Mouse (Mus musculus) layer of hippocampus, postnatal 36 days (tissue): ENCODE results near the gene Nxf3. TPM values are rescaled to one million over a fixed set of nuclear protein-coding genes. Genes with fewer than 3 reads are reported as not detected.

Experiments
- DNase-seq, 2 experiments: peaks; one replicate each; pipeline ENCODE4 v3.0.0; 2022
- total RNA-seq, 2 experiments: library from RNA; stranded (reverse); gene quantifications; 2 replicates each; pipeline ENCODE4 v1.2.3; 2021

The Nxf3 gene
- total RNA-seq = not detected

DNA sequence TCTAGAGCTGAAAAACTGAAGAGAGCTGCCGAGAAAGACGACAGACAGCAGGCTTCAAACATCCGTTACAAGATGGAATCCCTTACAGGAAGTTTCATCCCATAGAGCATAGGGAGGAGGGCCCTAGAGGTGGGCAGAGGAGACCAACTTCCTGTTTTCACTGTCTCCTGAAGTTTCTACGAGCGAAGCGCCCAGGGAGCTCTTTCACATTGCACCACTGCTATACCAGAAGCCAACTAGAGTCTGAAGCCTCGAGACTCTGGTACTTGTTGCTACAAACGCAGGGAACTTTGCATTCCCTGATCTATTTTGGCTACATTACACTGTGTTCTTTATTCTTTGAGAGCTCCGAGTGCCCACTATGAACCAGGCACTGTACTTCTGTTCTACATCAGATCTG lies at the start of gene Nxf3:
Nxf3 (minus strand) TSS at position 101 of the 400 bp plus-strand sequence.
- DNase-seq = no peak

GRCm38 (mm10) chrX:136127744-136128064 lies 42.6 kb upstream of the Nxf3 start:
- DNase-seq = peak; percentile 31 to 49

GRCm38 (mm10) chrX:136127038-136127743 lies 42.1 kb upstream of the Nxf3 start:
- DNase-seq = no peak

- DNase-seq = peak; percentile 65 to 73
Measured at GRCm38 (mm10) chrX:136115419-136115961, 30.4 kb upstream of the Nxf3 start.

DNA sequence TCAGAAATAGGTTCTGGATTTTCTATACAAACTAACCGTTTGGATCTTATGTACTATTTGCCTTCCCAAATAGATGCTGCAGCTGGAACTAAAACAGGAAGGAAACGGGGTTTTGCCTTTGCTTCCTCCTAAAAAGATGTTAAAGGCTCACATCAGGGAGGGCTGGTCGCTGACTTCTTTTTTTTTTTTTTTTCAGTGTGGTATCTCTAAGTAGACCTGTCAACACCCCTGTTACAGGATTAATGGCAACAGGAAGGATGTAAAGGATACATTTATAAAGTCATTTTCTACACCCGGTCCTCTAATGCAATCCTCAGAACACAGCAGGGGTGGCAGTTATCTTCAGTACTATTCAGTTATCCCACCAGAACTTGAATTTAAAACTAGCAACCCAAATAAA lies 30.0 kb upstream of the Nxf3 start:
- no peak for DNase-seq

DNA sequence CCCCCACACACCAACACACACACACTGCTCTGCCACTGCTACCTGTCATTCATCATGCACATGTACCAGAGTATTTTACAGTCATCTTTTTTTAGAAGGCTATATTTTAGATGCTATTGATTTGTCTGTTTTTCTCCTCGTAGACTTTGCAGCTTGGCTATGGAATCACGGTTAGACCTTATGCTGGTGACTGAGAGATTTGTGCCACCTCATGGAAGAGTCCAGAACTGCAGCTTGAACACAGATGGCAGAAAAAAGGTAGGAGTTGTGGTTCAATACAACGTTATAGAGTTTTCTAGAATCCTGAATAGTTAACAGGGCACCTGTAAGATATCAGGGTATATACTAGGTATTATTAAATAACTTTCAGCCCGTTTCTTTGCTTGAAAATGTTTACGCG lies 22.9 kb upstream of the Nxf3 start:
- DNase-seq = peak in 1 of 2 experiments; percentile 42

DNA sequence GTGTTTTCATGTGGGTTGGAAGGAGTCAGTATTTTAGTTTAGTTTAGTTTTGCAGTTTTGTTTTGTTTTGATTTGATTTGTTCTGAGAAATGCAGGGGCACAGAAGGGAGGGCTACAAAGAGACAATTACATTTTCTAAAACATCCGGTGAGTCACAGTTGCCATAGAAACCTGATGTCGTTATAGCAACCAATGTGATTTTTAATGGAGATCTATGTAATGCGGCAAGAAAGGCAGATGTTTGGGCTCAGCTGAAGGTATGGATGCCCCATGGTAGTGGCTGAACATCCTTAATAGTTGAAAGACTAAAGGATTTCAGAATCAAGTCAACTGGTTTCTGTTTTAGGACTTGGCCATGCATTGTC lies 19.7 kb upstream of the Nxf3 start:
- no peak for DNase-seq

DNA sequence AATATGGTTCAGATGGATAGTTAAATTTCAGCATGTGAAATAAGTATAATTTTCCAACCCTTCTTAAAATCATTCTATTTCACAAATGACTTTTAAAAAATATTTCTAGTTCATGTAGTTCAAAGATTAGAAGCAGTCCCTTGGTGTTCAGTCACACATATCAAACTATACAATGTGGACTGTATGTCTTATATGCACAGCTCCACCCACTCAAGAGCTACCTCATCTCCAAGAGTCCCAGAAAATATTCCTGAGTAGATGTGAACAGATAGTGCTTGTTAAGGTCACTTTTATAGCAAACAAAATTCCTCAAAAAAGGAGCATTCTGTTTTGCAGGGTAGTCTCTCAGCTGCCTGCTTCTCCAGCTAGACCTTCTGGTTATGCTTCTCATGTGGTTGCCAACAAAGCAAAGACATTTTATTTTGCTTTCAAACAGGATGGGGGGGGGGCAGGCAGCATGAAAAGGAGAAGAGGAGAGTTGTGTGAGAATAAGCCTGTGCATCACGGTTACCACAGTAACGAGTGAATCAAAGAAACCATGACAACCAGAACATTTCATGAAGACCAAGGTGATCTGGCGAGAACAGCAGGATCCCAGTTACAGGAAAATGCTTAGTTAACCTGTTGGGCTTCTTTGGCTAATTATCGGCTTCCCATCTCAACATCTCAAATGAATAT lies 19.1 kb upstream of the Nxf3 start:
- DNase-seq = peak in 1 of 2 experiments; percentile 11

DNA sequence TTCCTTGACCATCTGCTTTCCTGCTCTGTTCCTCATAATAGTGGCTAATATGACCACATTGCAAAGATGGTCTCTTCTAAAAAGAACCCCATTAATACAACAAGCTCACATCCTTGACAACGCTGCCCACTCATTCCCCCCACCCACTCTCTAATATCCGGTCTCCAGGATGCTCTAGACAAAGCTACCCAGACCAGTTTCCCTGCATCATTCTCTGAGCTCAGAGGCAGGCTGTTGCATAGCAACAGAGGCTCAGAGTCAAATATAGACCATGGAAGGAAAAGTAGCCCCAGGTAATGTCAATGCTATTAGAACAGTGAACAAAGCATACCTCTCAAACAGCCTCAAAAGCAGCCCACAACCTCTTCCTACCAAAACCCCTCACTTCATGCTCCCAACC lies 9.4 kb upstream of the Nxf3 start:
- DNase-seq = peak in 1 of 2 experiments; percentile 10

DNA sequence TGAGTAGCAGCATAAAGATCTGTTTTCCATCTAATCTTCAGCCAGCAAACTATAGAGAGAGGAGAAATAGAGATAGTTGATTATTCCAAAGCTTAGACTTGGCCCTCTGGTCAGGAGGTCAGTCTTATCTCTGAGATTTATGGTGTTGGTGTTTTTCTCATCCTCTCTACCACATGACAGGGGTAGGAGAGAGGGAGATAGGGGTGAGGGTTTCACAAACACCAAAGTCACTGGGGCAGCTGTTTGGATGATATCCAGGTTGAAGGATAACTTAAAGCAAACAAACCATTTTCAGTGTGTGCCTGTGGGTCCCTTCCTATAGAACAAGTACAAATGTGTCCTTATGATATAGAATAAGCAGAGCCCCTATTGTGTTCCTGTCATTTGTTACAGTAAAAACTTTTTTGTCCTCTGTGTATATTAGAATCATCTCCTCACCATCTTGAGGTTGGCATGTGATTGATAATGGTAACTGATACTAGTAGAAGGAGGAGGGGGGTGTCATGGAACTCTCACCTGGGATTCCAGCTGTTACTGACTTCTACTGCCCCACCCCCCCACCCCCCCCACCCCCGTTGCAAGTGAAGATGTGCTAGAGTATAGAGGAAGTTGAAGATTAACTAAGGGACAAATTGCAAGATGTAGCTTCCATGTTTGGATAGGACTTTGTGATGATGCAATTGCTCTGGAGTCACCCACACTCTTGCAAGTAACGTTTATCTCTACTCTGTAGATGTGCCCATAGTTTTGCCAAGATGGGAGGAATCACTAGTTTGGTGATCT lies 7.6 kb upstream of the Nxf3 start:
- no peak for DNase-seq

GRCm38 (mm10) chrX:136068020-136068419 lies 17.0 kb downstream of the Nxf3 start, which contains the start of gene Bex2:
Gene Bex2, minus strand, starts transcription at chrX:136068236.
- DNase-seq = peak; percentile 10 to 35

GRCm38 (mm10) chrX:136067201-136067991 lies 17.7 kb downstream of the Nxf3 start:
- DNase-seq = peak; percentile 7 to 15

GRCm38 (mm10) chrX:136060698-136061097 lies 24.4 kb downstream of the Nxf3 start:
- no peak for DNase-seq

DNA sequence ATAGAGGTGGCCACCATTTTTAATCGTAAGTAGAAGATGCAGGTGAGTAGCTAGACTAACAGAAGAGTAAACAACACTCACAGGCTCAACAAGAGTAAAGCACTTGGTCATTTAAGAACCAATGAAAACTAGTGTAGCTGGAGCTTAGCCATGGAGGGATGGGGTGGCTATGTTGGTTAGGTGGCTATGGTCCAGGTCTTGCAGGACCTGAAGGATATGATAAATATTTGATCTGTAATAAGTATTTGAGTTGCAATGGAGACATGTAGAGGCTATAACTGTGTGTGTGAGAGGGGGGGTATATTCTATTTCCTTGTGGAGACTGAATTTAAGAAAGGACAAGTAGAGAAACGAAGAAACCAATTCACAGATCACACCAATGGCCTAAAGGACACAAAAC lies 33.8 kb downstream of the Nxf3 start:
- DNase-seq = no peak

DNA sequence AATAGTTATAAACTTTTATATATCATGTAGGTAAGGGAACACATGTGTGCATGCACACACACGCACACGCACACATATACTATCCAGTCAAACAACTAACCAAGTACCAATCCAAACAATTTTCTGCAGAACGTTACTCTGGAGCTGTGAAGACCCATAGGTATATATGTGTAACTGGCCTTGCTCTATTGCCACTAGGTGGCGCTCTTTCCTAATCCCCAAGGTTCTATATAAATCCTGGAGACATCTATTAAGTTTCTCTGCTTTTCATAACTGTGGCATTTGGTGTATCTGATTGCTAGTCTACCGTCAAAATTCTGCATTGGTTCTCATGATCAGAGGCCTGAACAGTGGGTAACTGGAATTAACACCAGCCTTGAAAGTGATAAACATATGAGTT lies 37.5 kb downstream of the Nxf3 start:
- peak; percentile 8 to 51 for DNase-seq

DNA sequence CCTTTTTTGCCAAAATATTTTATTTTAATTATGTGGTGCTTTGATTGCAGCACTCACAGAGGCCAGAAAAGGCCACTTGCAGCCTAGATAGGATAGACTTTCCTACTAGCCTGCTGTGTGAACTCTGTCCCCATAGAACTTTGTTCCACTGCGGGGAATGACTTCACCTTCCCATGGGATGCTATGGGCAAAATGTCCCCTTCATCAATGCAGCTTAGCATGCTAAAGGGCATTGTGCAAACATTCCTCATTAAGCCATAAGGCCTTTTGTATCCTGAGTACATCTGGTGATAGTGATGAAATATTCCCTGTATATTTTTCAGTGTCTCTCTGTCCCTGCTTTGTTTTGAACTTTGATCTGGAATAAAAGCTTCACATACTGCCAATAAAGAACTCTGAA lies 41.3 kb downstream of the Nxf3 start:
- no peak for DNase-seq

DNA sequence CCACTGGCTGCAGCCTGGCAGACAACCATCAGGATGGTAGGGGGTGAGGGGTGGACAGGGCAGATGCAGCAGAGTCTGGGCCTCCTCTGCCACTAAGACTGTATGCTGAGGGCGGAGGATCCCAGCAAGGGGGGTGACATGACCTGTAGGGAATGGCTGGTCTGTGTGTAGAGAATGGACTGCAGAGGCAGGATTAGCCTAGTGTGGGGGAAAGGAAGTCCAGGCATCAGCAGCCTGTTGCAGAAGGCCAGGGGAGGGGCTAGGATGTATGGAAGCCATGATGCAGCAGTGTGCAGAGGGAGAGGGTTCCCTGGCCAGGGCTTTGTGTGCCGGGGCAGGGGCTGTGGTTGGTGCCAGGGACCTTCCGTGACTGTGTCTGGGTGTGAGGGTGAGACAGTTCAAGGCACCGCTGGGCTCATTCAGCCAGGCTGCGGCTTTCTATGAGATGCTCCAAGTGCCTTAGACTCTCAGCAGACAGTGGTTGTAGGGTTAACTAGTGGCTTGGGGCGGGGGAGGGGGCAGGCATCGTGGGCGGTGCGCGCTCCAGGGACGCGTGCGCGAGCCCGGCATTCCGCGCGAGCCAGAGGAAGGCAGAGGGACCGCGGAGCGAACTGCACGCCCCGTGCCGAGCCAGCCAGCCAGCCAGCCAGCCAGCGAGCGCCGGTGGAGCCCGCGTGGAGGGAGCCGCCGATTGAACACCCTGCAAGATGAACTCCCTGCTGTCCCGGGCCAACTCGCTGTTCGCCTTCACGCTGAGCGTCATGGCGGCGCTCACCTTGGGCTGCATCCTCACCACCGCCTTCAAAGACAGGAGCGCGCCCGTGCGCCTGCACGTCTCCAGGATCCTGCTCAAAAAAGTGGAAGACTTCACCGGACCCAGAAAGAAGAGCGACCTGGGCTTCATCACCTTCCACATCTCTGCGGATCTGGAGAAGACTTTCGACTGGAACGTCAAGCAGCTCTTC lies 52.0 kb downstream of the Nxf3 start, which contains the start of gene Arxes1:
Arxes1 (plus strand) TSS at position 569 of the 965 bp plus-strand sequence.
- peak; percentile 11 to 19 for DNase-seq

DNA sequence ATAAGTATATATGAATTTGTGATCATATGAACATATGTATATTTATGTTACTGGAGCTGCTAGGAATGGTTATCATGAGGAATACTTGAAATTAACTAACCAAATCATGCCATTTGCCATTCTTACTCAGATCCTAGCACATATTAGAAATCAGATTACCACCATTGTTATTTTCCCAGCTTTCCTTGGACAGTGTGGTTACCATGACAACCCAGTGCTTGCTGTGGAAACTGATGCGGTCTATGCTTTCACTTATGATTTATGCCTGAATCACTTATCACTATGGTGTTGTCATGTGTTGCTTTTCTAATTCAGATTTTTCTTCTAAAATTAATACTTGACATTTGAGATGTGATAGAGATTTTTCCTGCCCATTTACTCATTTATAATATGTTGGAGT lies 54.7 kb downstream of the Nxf3 start:
- no peak for DNase-seq
